Mouse (Mus musculus) embryonic facial prominence, embryonic 13.5 days (tissue): ENCODE results near the gene Ccdc127. TPM values are rescaled to one million over a fixed set of nuclear protein-coding genes. Genes with fewer than 3 reads are reported as not detected.

ENCODE experiments used
- ATAC-seq: fragments of 200-750 bp; cut with Nextera tagmentation; 2 replicates; pipeline ENCODE4 v1.8.0; 2017; ENCODE audit warnings: low read depth; ENCODE audit not compliant: insufficient number of reproducible peaks, insufficient read depth, low FRiP score, low TSS enrichment
- H3K27ac ChIP-seq: fragments of 300-500 bp; sonication (generic); 2 replicates; pipeline ENCODE4 v1.5.1; 2015; ENCODE audit warnings: moderate library complexity, mild to moderate bottlenecking, inconsistent platforms
- H3K27me3 ChIP-seq: fragments of 300-500 bp; sonication (generic); 2 replicates; pipeline ENCODE4 v1.6.1; 2015; ENCODE audit warnings: mild to moderate bottlenecking, inconsistent platforms
- H3K36me3 ChIP-seq: fragments of 300-500 bp; sonication (generic); 2 replicates; pipeline ENCODE4 v1.6.1; 2015; ENCODE audit warnings: mild to moderate bottlenecking, inconsistent platforms
- H3K4me1 ChIP-seq: fragments of 300-500 bp; sonication (generic); 2 replicates; pipeline ENCODE4 v1.6.1; 2015; ENCODE audit warnings: inconsistent platforms
- H3K4me2 ChIP-seq: fragments of 300-500 bp; sonication (generic); 2 replicates; pipeline ENCODE4 v1.6.1; 2015; ENCODE audit warnings: moderate library complexity, mild to moderate bottlenecking, inconsistent platforms
- H3K4me3 ChIP-seq: fragments of 300-500 bp; sonication (generic); 2 replicates; pipeline ENCODE4 v1.5.1; 2015; ENCODE audit warnings: mild to moderate bottlenecking, inconsistent platforms
- H3K9ac ChIP-seq: fragments of 300-500 bp; sonication (generic); 2 replicates; pipeline ENCODE4 v1.6.1; 2015; ENCODE audit warnings: mild to moderate bottlenecking, inconsistent platforms
- H3K9me3 ChIP-seq: fragments of 300-500 bp; sonication (generic); 2 replicates; pipeline ENCODE4 v1.6.1; 2016; ENCODE audit warnings: inconsistent platforms
- WGBS: fragments of 180-500 bp; shearing (Covaris S2); methylation state at CpG from one replicate; pipeline ENCODE4 v1.1.7; 2015; ENCODE audit warnings: mixed read lengths; 5-methylcytosine and 5-hydroxymethylcytosine counted together
- polyA plus RNA-seq: library from polyadenylated mRNA; unstranded; fragments of >200 nt; fragmentation: Nextera tagmentation; extraction: Ambion mirVana; gene quantifications from 2 replicates; pipeline ENCODE4 v1.2.1, GENCODE M21; 2015

Ccdc127 gene
- 68.1 and 69.4 TPM in 2 replicates for polyA plus RNA-seq

DNA sequence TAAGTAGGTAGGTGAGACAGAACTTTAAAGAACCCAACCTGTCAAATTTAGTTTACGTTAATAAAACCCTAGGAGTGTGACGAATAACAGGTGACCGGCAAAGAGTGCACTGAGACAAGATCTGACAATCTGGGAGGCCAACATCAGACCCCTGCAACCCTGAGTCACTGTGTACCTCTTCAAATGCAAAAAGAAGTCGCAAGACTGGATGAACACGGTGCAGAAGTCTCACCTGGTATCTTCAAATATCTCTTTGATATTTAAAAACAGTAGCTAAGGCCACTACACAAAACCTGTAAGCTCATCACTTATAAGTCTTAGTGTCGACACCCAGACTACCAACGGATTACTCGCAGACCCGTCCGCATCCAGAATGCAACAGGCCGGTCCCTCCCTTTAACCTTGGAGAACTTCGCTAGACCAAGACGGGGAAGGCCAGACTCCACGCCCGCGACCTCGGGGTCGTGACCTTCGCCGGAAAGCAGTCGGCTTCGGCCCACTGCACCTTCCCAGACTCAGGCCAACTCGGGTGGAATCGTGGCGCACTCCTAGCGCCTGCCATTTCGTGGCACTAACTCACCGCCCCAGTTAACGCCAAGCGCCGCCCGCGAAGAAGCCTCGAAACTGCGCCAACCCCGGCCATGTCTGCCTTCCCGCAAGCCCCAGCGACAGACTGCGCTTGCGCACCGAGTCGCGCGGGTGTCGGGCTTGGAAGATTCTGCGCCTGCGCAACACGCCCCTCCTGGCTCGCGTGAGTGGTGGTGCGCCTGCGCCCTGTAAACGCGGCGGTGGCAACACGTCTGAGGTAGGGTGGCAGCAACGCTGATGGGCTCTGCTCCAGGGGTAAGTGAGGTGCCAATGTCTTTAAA lies at the start of gene Ccdc127, which contains the start of gene Sdha:
Ccdc127 (plus strand) TSS at position 744 of the 869 bp plus-strand sequence.
Sdha (minus strand) TSS at position 715 of the 869 bp plus-strand sequence.
- peaks cover 21% of the 10 kb centered on the region for H3K4me1 ChIP-seq
- H3K36me3 ChIP-seq = peaks cover 21% of the 10 kb centered on the region
- peak within 1 kb of the TSS; percentile 76 for H3K4me3 ChIP-seq
- peak; percentile 93 for ATAC-seq
- H3K9me3 ChIP-seq = no peaks in the 10 kb centered on the region
- H3K4me2 ChIP-seq = peak within 1 kb of the TSS; percentile 81
- peak within 1 kb of the TSS; percentile 84 for H3K27ac ChIP-seq
- 1% methylated on average over 57 of the region's 57 CpGs for WGBS
- peak within 1 kb of the TSS; percentile 93 for H3K9ac ChIP-seq
- no peaks in the 10 kb centered on the region for H3K27me3 ChIP-seq

DNA sequence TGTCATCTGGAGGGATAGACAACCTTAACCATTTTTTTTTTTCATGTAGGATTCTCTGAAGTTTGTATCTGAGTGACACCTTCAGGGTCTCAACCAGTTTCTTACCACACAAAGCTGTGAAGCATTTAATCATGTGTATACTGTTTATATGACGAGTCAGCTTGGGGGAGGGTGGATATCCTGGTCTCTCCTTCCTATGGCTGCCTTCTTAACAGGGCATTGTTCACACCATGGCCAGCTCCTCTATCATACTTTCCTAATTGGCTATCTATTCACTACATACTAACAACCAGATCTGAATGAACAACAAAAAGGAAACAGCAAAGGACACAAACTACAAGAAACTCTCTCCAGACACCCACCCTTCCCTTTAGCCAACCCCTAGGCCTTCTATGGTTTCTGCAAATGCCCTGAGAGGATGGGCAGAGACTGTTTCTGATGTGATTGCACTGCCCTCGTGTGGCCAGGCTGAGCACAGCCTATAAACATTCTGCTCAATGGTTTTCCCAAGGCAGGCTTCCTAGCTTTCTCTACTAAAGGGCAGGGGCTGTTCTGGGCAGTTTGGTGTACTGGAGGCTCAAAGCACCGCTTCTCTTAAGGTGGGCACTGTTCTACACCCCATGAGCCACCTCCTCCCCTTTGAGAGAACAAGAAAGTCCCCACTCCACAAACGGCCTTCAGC lies 49.0 kb upstream of the Ccdc127 start:
- Histone ChIP-seq H3K27ac (no peak overlapping the region), H3K4me2 (no peak overlapping the region), H3K27me3 (no peaks in the 10 kb centered on the region), H3K4me1 (no peaks in the 10 kb centered on the region), H3K9ac (no peak overlapping the region), H3K36me3 (peaks cover 43% of the 10 kb centered on the region), H3K4me3 (no peak overlapping the region), H3K9me3 (no peaks in the 10 kb centered on the region)
- ATAC-seq = no peak
- WGBS = 36% methylated on average over 4 of the region's 4 CpGs

DNA sequence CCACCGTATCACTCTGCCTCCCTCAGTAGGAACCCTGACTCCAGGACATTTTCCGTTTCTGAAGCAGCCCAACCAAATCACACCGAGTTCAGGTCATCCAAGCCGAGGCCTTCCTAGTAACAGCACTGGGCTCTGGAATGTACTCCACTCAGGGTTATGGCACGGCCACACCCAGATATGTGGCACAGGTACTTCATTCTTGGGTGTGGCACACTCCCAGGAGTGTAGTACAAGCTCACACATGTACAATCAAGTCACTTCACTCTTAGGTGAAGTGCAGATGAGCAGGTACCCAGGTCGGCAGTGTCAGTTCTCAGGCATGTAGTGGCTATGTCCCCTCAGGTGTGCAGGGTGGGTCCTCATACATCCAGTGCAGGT lies 48.5 kb upstream of the Ccdc127 start:
- no peaks in the 10 kb centered on the region for H3K4me1 ChIP-seq
- H3K27me3 ChIP-seq = no peaks in the 10 kb centered on the region
- no peak for ATAC-seq
- H3K9ac ChIP-seq = no peak overlapping the region
- 77% methylated on average over 6 of the region's 6 CpGs for WGBS
- no peaks in the 10 kb centered on the region for H3K9me3 ChIP-seq
- no peak overlapping the region for H3K4me2 ChIP-seq
- no peak overlapping the region for H3K27ac ChIP-seq
- H3K36me3 ChIP-seq = peaks cover 48% of the 10 kb centered on the region
- H3K4me3 ChIP-seq = no peak overlapping the region

DNA sequence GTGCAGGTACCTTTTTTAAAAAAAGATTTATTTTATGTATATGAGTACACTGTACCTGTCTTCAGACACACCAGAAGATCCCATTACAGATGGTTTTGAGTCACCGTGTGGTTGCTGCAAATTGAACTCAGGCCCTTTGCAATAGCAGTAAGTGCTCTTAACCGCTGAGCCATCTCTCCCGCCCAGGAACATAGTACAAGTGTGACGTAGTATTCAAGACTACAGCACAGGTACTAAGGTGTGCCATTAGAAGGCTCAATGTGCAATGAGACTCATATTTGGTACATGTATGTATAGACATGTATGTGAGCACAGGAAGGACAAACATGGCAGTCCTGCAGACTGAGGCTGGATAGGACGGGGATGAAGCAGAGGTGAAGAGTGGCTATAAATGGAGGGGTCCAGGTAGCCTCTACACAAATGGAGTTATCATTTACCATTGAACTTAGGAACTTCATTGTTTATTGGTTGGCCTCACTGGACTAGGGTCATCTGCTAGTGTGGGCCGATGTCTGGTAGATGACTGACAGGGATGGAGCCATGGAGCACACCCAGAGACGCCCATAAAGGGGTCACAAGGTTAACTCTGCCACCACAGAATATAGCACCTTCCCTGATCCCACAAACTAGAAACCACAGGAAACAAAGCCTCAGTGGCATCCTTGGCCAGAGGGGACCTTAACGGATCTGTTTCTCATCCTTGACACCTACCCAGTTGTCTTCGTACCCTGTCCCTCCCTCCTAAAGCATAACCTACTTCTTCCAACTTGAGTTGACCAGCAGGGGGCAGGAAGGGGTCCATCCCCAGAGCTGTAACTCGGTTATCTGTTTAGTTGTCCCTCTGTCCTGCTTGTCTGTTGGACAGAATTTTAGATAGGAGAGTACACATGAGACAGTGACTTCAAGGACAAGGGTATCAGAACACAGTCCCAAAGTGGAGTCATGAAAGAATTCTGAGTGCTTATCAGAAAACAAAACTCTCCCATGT lies 47.8 kb upstream of the Ccdc127 start:
- no peaks in the 10 kb centered on the region for H3K4me1 ChIP-seq
- 82% methylated on average over 10 of the region's 10 CpGs for WGBS
- H3K27me3 ChIP-seq = no peaks in the 10 kb centered on the region
- peaks cover 55% of the 10 kb centered on the region for H3K36me3 ChIP-seq
- no peak overlapping the region for H3K9ac ChIP-seq
- no peak overlapping the region for H3K4me2 ChIP-seq
- H3K27ac ChIP-seq = no peak overlapping the region
- ATAC-seq = no peak
- no peak overlapping the region for H3K4me3 ChIP-seq
- H3K9me3 ChIP-seq = no peaks in the 10 kb centered on the region

DNA sequence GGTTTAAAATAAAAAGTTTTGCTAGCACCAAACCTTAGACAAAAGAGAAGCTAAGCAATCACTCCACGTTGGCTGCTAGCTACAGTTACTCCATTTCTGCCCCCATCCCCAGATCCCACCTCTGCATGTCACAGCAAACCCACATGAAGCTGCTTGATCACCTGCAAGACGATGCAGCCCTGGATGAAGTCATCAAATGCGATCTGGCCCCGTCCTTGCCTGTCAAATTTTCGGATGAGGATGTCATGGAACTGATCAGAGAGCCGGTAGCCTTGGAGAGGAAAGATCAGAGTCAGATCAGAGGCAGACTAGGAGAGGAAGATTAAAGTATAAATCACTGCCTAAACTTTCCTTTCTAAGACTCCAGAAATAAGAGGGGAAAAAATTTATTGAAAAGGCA lies 44.7 kb upstream of the Ccdc127 start:
- H3K27me3 ChIP-seq = no peaks in the 10 kb centered on the region
- peaks cover 84% of the 10 kb centered on the region for H3K36me3 ChIP-seq
- H3K4me1 ChIP-seq = no peaks in the 10 kb centered on the region
- H3K27ac ChIP-seq = no peak overlapping the region
- no peak overlapping the region for H3K4me3 ChIP-seq
- no peak for ATAC-seq
- H3K9me3 ChIP-seq = no peaks in the 10 kb centered on the region
- 87% methylated on average over 6 of the region's 6 CpGs for WGBS
- H3K9ac ChIP-seq = no peak overlapping the region
- no peak overlapping the region for H3K4me2 ChIP-seq

DNA sequence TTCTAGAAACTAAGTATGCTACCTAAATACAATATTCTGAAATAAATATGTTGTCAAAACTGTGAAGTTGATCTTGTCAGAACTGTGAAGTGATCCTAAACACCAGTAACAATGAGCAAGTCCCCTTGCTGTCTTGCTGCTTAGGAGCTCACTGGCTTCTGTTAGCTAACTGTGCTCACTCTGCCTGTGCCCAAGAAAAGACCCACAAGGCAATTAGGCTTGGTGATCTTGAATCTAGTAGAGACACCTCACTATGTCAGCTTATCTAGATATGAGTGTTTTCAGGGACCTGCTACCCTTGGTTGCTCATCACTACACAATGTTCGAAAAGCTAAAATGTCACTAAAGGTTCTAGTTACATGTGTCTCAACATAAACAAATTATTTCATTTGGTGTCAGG lies 44.3 kb upstream of the Ccdc127 start:
- ATAC-seq = no peak
- peaks cover 88% of the 10 kb centered on the region for H3K36me3 ChIP-seq
- WGBS = 92% methylated on average over 1 of the region's 1 CpGs

DNA sequence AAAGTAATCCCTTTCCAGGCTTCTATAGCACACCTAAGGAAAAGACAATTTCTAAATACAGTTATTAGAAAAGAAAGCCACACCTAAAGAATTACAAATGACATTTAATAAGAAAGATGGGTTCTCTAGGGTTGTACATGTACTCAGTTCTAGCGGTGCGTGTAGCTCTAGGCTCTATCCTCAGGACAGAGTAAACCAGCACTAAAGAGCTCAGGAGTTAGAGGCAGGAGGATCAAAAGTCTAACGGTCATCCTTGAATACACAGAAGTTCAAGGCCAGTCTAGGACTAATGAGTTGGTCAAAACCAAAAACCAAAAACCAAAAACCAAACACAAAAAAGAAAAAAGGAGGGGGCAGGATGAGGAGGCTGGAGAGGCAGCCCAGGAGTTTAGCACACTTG lies 35.5 kb upstream of the Ccdc127 start:
- Histone ChIP-seq H3K36me3 (peaks cover 24% of the 10 kb centered on the region), H3K9ac (no peak overlapping the region), H3K4me3 (no peak overlapping the region), H3K4me2 (no peak overlapping the region), H3K4me1 (peaks cover 10% of the 10 kb centered on the region), H3K27ac (no peak overlapping the region), H3K27me3 (no peaks in the 10 kb centered on the region), H3K9me3 (no peaks in the 10 kb centered on the region)
- no peak for ATAC-seq
- 92% methylated on average over 3 of the region's 3 CpGs for WGBS

More for the DNA sequence above, 44.3 kb upstream of the Ccdc127 start:
- Histone ChIP-seq H3K27me3 (no peaks in the 10 kb centered on the region), H3K9me3 (no peaks in the 10 kb centered on the region), H3K4me3 (no peak overlapping the region), H3K9ac (no peak overlapping the region), H3K4me2 (no peak overlapping the region), H3K27ac (no peak overlapping the region), H3K4me1 (no peaks in the 10 kb centered on the region)

DNA sequence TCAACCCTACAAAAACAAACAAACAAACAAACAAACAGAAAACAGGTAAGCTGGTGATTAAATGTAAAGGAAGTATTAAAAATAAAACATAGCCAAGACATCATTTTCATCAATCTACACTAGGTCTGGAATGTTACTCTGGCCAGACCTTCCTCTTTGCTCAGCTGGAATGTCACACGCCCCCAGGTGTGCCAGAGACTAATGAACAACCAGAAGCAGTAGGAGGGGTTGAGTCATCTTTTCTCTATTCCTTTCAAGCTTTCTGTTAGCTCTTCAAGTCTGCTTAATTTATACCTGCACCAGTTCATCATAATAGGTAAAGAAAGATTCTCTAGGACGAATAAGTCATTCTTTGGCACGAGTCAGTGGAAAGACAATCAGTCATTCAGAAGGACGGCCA lies 33.7 kb upstream of the Ccdc127 start:
- 25% methylated on average over 4 of the region's 4 CpGs for WGBS
- Histone ChIP-seq H3K4me2 (peak overlapping the region; percentile 69), H3K9ac (peak overlapping the region; percentile 91), H3K36me3 (peaks cover 24% of the 10 kb centered on the region), H3K9me3 (no peaks in the 10 kb centered on the region), H3K4me1 (peaks cover 10% of the 10 kb centered on the region), H3K27me3 (no peaks in the 10 kb centered on the region), H3K4me3 (peak overlapping the region; percentile 77), H3K27ac (peak overlapping the region; percentile 77; the same call in 1 of the 2 replicates)
- ATAC-seq = no peak

DNA sequence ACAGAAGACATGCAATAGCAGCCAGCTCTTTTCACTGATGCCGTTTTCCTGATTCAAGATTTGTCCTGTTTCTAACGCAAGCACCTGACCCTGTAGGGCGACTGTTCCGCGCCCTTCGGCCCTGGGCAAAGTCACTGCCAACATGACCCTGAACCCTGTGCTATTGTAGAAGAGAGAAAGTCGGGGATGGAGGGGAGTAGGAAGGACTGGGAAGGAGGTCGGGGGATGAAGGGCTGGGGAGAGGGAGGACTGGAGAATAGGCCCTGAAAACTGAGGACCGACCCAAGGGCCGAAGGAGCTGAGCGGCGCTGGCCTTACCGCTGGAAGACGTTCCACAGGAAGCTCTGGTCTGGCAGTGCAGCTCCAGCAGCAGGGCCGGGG lies 33.3 kb upstream of the Ccdc127 start:
- Histone ChIP-seq H3K4me1 (peaks cover 10% of the 10 kb centered on the region), H3K36me3 (peaks cover 28% of the 10 kb centered on the region), H3K4me3 (peak overlapping the region; percentile 77), H3K4me2 (peak overlapping the region; percentile 69), H3K27me3 (no peaks in the 10 kb centered on the region), H3K9ac (peak overlapping the region; percentile 91), H3K9me3 (no peaks in the 10 kb centered on the region), H3K27ac (peak overlapping the region; percentile 77)
- no peak for ATAC-seq
- WGBS = 2% methylated on average over 15 of the region's 15 CpGs

DNA sequence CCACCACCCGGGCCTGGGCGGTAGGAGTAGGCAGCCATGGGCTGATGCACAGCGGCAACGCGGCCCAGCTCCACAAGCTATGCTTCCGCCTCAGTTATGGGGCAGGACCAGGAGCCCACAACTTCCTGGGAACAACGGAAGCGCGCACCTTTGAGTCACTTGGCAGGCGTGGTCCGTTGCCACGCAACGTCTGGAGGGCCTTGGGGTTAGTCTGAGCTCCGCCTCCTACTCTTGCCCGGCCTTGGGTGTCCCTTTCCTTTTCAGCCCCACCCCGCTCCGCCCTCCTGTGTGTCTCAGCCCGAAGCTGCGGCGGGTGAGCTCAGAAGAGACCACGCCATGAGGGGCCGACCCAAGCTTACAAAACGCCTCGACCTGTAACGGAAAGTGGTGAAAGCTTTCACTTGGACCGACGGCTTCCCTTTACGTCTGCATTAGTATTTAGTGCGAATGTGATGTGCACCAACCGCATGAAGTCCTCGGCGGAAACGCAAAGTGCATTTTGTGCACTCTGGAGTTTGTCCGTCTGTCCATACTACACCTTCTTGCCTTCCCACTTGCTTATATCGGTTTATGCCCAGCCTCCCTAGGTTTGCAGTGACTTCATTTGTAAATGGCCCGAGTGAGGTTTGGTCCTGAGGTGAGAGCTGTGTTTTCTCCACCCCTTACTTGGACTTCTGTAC lies 32.8 kb upstream of the Ccdc127 start, which contains the start of gene Pdcd6:
Pdcd6 (minus strand) TSS at position 411 of the 680 bp plus-strand sequence.
- Histone ChIP-seq H3K4me1 (peaks cover 10% of the 10 kb centered on the region), H3K4me2 (peak within 1 kb of the TSS; percentile 69), H3K9ac (peak within 1 kb of the TSS; percentile 91), H3K27ac (peak within 1 kb of the TSS; percentile 77), H3K4me3 (peak within 1 kb of the TSS; percentile 77), H3K9me3 (no peaks in the 10 kb centered on the region), H3K36me3 (peaks cover 33% of the 10 kb centered on the region), H3K27me3 (no peaks in the 10 kb centered on the region)
- under 1% methylated on average over 36 of the region's 36 CpGs for WGBS
- ATAC-seq = peak; percentile 100
